Mouse (Mus musculus) intestine, embryonic 15.5 days (tissue): ENCODE measurements around the gene Fbp2. TPM values are rescaled to one million over a fixed set of nuclear protein-coding genes. Genes with fewer than 3 reads are reported as not detected.
A peak's percentile ranks its signal among the peaks of the same experiment; 100 is the strongest.
"Not testable (repeated sequence)": the region's sequence is repeated elsewhere in the genome, so short reads cannot be mapped to it uniquely, and the experiment has no call there.

Experiments
- ATAC-seq: fragments of 200-750 bp; cut with Nextera tagmentation; 2 replicates; pipeline ENCODE4 v1.8.0; 2017; ENCODE audit warnings: moderate TSS enrichment, moderate library complexity
- H3K27ac ChIP-seq: fragments of 300-500 bp; sonication (generic); 2 replicates; pipeline ENCODE4 v1.5.1; 2015; ENCODE audit warnings: mild to moderate bottlenecking, inconsistent platforms
- H3K27me3 ChIP-seq: fragments of 300-500 bp; sonication (generic); replicated peaks from 2 replicates; pipeline ENCODE4 v1.6.1; 2015; ENCODE audit warnings: inconsistent platforms
- H3K36me3 ChIP-seq: fragments of 300-500 bp; sonication (generic); 2 replicates; pipeline ENCODE4 v1.6.1; 2015; ENCODE audit warnings: inconsistent platforms
- H3K4me1 ChIP-seq: fragments of 300-500 bp; sonication (generic); replicated peaks from 2 replicates; pipeline ENCODE4 v1.6.1; 2015; ENCODE audit warnings: inconsistent platforms
- H3K4me2 ChIP-seq: fragments of 300-500 bp; sonication (generic); replicated peaks from 2 replicates; pipeline ENCODE4 v1.6.1; 2015; ENCODE audit warnings: mild to moderate bottlenecking, inconsistent platforms
- H3K4me3 ChIP-seq: fragments of 300-500 bp; sonication (generic); replicated peaks from 2 replicates; pipeline ENCODE4 v1.5.1; 2015; ENCODE audit warnings: inconsistent platforms
- H3K9ac ChIP-seq: fragments of 300-500 bp; sonication (generic); 2 replicates; pipeline ENCODE4 v1.6.1; 2015; ENCODE audit warnings: inconsistent platforms
- H3K9me3 ChIP-seq: fragments of 300-500 bp; sonication (generic); 2 replicates; pipeline ENCODE4 v1.6.1; 2016; ENCODE audit warnings: inconsistent platforms
- WGBS: fragments of 180-500 bp; shearing (Covaris S2); methylation state at CpG from one replicate; pipeline ENCODE4 v1.1.7; 2015; 5-methylcytosine and 5-hydroxymethylcytosine counted together
- polyA plus RNA-seq: library from polyadenylated mRNA; unstranded; fragments of >200 nt; fragmentation: Nextera tagmentation; extraction: Ambion mirVana; gene quantifications from 2 replicates; pipeline ENCODE4 v1.2.1, GENCODE M21; 2015

Gene Fbp2
- polyA plus RNA-seq, 1 experiment from 2014 or later: 246 TPM

GRCm38 (mm10) chr13:62859251-62859650, 1.0 kb upstream of the Fbp2 start:
- H3K4me1 ChIP-seq, H3K4me3 ChIP-seq, ATAC-seq, H3K9me3 ChIP-seq, H3K9ac ChIP-seq, H3K36me3 ChIP-seq, H3K4me2 ChIP-seq, H3K27me3 ChIP-seq: not testable (repeated sequence)
- H3K27ac ChIP-seq: peak overlapping the region; percentile 89; the same call in 1 of the 2 replicates
- WGBS: 79% methylated on average over 10 of the region's 10 CpGs

DNA sequence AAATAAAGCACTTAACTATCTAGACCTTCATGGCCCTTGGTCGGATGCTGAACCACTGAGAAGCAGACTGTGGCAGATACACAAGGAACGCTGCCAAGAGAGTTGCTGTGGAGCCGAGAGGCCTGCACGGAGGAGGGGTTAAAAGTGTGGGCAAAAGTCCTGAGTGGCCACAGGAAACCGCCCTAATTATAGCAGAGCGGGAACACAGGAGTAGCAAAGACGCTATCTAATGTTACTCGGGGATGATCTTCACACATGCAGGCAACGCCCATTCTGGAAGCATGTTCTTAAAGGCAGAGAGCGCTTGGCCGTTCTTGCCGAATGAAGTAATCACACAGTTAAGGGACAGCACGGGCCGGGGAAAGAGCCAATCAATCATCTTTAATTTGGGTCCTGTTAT, 1.4 kb downstream of the Fbp2 start:
- Histone ChIP-seq H3K4me2 (peak overlapping the region; percentile 77), H3K27me3 (no peaks in the 10 kb centered on the region), H3K9me3 (no peaks in the 10 kb centered on the region), H3K4me3 (peak overlapping the region; percentile 32), H3K27ac (no peak overlapping the region), H3K9ac (no peak overlapping the region), H3K36me3 (no peaks in the 10 kb centered on the region), H3K4me1 (0 out of 2 replicates have a peak, but pooled peaks cover 2% of the 10 kb centered on the region)
- no peak for ATAC-seq
- WGBS: 75% methylated on average over 14 of the region's 14 CpGs

GRCm38 (mm10) chr13:62856305-62856675, 1.9 kb downstream of the Fbp2 start:
- WGBS: 3% methylated on average over 5 of the region's 5 CpGs
- Histone ChIP-seq H3K4me1 (0 out of 2 replicates have a peak, but pooled peaks cover 2% of the 10 kb centered on the region), H3K27me3 (no peaks in the 10 kb centered on the region), H3K4me2 (peak overlapping the region; percentile 77), H3K36me3 (no peaks in the 10 kb centered on the region), H3K9me3 (no peaks in the 10 kb centered on the region), H3K27ac (no peak overlapping the region), H3K9ac (peak overlapping the region; percentile 37; the same call in 1 of the 2 replicates), H3K4me3 (peak overlapping the region; percentile 32)
- ATAC-seq: peak; percentile 70

DNA sequence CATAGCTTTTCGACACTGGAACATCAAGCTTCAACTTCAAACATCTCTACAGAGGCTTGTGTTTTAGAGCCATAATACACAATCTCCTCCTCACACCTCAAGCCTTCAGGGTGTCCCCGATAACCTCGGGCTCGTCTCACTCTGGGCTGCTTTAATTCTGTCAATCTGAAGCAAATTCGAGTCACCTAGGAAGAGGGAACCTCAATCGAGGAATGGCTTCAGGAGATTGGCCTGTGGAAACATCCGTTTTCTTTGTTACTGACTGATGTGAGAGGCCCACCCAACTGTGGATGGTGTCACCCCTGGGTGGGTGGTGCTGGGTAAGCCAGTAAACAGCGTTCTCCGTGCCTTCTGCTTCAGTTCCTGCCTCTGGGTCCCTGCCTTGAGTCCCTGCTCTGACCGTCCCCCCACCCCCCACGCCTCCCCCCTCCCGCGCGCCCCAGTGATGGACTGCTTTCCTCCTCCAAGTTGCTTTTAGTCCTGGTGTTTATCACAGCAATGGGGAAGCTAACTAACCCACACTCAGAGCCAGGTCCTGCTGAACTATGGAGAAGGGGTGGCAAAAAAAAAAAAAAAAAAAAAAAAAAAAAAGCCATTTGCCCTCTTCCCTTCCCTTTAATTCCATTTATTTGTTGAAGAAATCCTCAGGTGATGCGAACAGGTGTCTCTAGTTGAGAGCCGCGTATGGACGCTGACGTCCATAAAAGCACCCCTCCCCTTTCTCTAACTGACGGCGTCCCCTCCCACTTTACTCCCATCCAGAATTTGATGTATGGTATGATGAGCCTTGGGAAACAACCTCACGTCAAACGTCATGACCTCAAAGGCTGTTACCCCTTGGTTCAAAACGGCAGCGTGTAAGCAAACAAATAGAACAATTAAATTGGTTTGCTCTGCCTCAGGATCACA, 2.6 kb downstream of the Fbp2 start:
- Histone ChIP-seq H3K9me3 (no peaks in the 10 kb centered on the region), H3K4me2 (peak overlapping the region; percentile 77), H3K27ac (no peak overlapping the region), H3K36me3 (no peaks in the 10 kb centered on the region), H3K27me3 (no peaks in the 10 kb centered on the region), H3K9ac (0 out of 2 replicates have a peak overlapping the region, but pooled peaks have one; percentile 5), H3K4me3 (peak overlapping the region; percentile 32), H3K4me1 (0 out of 2 replicates have a peak, but pooled peaks cover 2% of the 10 kb centered on the region)
- 0 out of 2 replicates have a peak, but pooled peaks have one; percentile 0 for ATAC-seq
- WGBS: 33% methylated on average over 25 of the region's 25 CpGs

- H3K9ac ChIP-seq: no peak overlapping the region
- ATAC-seq: no peak
- H3K36me3 ChIP-seq: no peaks in the 10 kb centered on the region
- H3K9me3 ChIP-seq: no peaks in the 10 kb centered on the region
- H3K27me3 ChIP-seq: no peaks in the 10 kb centered on the region
- WGBS: 19% methylated on average over 15 of the region's 15 CpGs
- H3K4me2 ChIP-seq: 0 out of 2 replicates have a peak overlapping the region, but pooled peaks have one; percentile 14
- no peak overlapping the region for H3K27ac ChIP-seq
- H3K4me3 ChIP-seq: no peak overlapping the region
- H3K4me1 ChIP-seq: 0 out of 2 replicates have a peak, but pooled peaks cover 2% of the 10 kb centered on the region
Observed at GRCm38 (mm10) chr13:62854666-62855065, 3.6 kb downstream of the Fbp2 start.

GRCm38 (mm10) chr13:62833341-62833740, 24.9 kb downstream of the Fbp2 start:
- no peak overlapping the region for H3K4me3 ChIP-seq
- H3K36me3 ChIP-seq: no peaks in the 10 kb centered on the region
- H3K9me3 ChIP-seq: no peaks in the 10 kb centered on the region
- no peaks in the 10 kb centered on the region for H3K4me1 ChIP-seq
- ATAC-seq: no peak
- 50% methylated on average over 4 of the region's 4 CpGs for WGBS
- no peaks in the 10 kb centered on the region for H3K27me3 ChIP-seq
- H3K9ac ChIP-seq: no peak overlapping the region
- H3K27ac ChIP-seq: no peak overlapping the region
- H3K4me2 ChIP-seq: no peak overlapping the region

DNA sequence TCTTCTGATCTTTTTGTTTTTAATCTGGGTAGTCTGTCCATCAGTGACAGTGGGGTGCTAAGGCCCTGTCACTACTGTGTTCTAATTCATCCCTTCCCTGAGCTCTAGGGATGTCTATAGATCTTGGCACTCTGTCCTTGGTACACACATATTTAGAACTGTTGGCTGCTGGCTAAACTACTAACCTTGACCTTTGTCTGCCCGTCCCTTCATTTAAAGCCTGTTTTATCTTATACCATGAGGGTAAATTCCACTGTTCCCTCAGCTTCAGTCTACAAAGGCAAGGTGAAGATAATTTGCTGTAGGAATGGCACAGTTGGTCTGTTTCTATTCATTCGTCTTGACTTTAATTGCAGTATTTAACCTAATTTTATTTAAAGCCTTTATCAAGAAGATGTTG, 26.0 kb downstream of the Fbp2 start:
- H3K27ac ChIP-seq: no peak overlapping the region
- no peaks in the 10 kb centered on the region for H3K36me3 ChIP-seq
- H3K4me3 ChIP-seq: no peak overlapping the region
- no peaks in the 10 kb centered on the region for H3K9me3 ChIP-seq
- H3K4me2 ChIP-seq: no peak overlapping the region
- no peak overlapping the region for H3K9ac ChIP-seq
- H3K27me3 ChIP-seq: no peaks in the 10 kb centered on the region
- no peaks in the 10 kb centered on the region for H3K4me1 ChIP-seq
- peak; percentile 58; the same call in 1 of the 2 replicates for ATAC-seq
- 64% methylated on average over 2 of the region's 2 CpGs for WGBS

- ATAC-seq, H3K27ac ChIP-seq, H3K9me3 ChIP-seq, H3K4me3 ChIP-seq, H3K4me1 ChIP-seq, H3K36me3 ChIP-seq, H3K27me3 ChIP-seq, H3K9ac ChIP-seq, H3K4me2 ChIP-seq: not testable (repeated sequence)
- 90% methylated on average over 3 of the region's 3 CpGs for WGBS
Observed at GRCm38 (mm10) chr13:62815705-62816104, 42.5 kb downstream of the Fbp2 start.

GRCm38 (mm10) chr13:62812713-62813112, 45.5 kb downstream of the Fbp2 start:
- peak; percentile 41; the same call in 1 of the 2 replicates for ATAC-seq
- no peak overlapping the region for H3K27ac ChIP-seq
- no peaks in the 10 kb centered on the region for H3K27me3 ChIP-seq
- peak overlapping the region; percentile 61 for H3K4me2 ChIP-seq
- H3K4me1 ChIP-seq: no peaks in the 10 kb centered on the region
- H3K9ac ChIP-seq: no peak overlapping the region
- H3K36me3 ChIP-seq: no peaks in the 10 kb centered on the region
- WGBS: 19% methylated on average over 31 of the region's 32 CpGs
- no peaks in the 10 kb centered on the region for H3K9me3 ChIP-seq
- H3K4me3 ChIP-seq: peak overlapping the region; percentile 32

DNA sequence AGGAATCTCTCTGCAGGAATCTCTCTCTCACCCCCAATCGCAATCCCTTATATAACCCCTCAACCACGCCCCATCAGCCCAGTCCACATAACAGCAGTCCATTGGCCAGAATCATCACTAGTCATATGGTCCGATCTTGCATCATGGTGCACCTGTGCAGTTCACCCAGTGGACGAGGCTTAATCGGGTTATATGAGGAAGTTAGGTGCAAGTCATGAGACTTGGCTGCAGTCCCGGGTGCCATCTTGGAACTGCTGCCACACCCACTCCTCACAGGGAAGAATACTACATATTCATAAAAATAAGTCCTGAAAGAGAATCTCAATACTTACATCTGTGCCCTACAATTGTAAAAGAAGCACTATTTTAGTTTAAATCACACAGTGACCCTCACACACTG, 50.2 kb downstream of the Fbp2 start:
- H3K4me3 ChIP-seq, H3K4me1 ChIP-seq, ATAC-seq, H3K27ac ChIP-seq, H3K27me3 ChIP-seq, H3K4me2 ChIP-seq, H3K36me3 ChIP-seq, H3K9ac ChIP-seq, H3K9me3 ChIP-seq: not testable (repeated sequence)
- 86% methylated on average over 6 of the region's 6 CpGs for WGBS
